Mouse (Mus musculus) kidney, postnatal 14 days (tissue): ENCODE measurements around the gene Sox6.

Source experiments
- DNase-seq: peaks from one replicate; pipeline ENCODE4 v3.0.0; 2022; ENCODE audit warnings: mixed read lengths

Gene Sox6

DNA sequence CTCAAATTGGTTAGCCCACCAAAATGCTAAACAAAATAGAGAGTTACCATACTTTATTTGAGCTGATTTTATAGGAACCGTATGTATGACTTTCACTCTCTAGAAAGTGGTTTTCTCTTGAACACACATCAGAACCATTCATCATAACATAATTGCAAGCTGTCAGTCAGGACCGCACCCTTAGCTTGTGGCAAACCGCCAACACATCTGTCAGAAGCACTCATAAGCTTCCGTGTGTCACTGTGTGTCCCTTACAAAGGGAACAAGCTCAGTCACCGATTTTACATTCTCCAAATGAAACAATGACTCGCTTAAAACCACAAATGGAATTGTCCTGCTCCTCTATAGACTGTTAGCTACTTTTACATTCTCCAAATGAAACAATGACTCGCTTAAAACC lies 304.5 kb downstream of the Sox6 start:
- no peak for DNase-seq

DNA sequence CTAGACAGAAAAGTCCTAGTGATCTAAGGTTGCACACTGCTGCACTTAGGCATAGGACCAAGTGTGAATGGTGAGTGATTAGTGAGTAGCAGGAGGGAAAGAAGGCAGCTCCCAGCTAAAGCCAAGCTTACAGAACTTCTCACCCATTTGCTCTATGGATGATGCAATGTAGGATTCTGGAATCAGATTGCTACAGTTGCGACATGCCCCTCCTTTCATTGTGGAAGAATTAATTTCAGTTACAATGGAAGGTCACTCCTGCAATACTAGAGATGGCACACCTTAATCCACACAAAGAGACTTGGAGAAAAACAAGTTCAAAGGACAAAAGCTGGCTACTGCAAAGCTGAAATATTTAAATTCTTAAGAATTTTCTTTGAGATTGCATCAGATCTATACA lies 305.8 kb downstream of the Sox6 start:
- DNase-seq: no peak

DNA sequence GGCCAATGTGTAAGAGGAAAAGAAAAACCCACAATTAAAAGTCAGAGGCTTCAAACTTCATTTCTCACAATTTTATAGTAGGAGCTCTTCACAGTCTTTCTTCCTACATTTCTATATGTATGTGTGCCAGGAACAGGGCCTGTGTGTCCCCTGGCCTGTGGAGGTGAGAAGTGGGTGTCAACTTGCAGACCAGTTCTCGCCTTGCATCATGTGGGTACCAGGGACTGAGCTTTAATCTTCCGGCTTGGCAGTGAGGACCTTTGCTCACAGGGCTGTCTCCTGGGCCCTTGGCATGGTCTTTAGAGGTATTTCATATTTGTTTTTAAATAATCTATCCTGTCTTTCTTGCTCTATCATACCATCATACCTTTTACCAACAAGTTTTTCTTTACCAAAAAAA lies 311.8 kb downstream of the Sox6 start:
- DNase-seq: no peak

DNA sequence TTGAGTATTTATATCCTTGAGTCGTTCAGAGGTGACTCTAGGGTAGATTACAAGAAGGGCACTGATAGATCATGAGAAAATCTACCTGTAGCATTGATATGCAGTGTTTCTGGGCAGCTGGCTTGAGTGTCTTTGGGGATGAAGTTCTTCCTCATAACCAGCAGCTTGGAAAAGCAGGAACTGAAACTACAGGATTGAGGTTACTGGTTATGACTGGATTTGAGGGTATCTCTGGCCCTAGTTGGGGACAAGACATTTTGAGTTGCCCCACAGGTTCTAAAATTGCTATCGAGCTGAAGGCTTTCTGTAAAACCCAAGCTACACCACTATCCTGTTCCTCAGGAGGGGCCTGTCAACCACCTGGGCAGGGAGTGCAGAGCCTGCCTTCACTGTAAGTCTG lies 314.2 kb downstream of the Sox6 start:
- DNase-seq: no peak

DNA sequence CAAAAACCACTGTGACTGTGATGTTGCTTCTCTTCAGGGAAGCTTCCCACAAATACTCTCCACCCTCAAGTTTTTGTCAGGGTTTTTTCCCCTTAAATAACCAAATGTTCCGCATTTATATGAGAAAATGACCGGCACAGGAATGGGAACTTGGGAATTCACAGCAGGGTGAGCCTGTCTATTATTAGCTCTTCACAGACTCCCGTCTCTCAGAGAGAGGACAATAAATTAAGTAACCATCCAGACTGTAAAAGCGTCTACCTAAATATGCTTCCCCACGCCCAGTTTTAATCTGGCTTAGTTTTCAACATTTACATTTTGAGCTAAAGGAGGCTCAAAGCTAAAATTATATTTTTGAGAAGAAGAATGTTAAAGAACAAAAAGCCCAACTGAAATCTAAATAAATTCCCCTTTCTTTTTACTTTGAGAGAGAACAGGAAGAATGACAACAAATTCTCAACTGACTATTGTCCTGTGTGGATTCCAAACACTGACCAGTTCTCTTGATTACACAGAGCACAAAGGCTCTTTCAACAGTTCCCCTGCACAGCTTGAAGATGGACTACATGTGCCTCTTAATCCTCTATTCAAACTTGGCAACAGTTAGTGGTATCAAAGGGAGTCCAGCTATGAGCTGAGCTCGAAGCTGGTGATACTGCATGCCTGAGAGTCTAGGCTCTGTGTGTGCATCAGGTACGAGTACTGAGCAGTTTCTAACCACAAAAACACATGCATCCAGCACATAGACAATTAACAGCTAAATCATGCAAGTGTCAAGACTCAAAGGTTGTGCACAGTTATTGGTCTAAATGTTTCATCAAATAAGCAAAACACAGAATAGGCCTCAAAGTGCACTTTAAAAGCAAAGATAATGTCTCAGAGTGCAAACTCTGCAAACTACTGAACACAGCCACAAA lies 316.7 kb downstream of the Sox6 start:
- DNase-seq: no peak

DNA sequence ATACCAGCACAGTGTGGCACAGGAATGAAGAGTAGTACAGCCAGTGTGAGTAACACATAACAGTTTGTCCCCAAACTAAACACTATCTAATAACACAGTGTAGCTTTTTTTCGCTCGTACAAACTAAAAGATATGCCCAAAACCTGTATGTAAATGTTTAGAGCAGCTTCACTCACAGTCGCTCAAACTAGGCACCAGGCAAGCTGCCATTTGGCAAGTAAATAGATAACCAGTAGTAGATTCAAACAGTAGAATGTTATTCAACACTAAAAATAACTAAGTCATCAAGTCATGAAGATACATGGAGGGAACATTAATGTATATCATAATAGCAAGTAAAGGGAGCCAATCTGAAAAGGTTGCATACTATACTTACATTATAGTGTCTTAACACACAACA lies 318.8 kb downstream of the Sox6 start:
- DNase-seq: peak; percentile 21

DNA sequence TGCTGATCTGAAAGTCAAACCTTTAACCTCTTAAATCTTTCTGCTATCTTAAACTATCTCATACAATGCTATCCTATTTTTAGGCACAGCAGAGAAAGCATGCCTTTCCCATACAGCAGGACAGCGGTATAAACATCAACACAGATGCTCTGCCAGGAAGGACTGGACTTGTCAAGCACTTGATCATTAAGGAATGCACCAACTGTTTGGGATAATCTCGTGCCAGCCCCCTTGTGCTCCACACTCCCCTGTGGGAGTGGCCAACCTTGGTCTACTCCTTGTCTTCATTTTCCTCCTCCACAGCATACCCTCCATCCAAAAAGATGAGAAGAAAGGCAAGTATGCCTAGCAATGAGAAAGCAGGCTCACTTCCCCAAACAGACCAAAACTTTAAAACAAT lies 332.5 kb downstream of the Sox6 start:
- DNase-seq: no peak

DNA sequence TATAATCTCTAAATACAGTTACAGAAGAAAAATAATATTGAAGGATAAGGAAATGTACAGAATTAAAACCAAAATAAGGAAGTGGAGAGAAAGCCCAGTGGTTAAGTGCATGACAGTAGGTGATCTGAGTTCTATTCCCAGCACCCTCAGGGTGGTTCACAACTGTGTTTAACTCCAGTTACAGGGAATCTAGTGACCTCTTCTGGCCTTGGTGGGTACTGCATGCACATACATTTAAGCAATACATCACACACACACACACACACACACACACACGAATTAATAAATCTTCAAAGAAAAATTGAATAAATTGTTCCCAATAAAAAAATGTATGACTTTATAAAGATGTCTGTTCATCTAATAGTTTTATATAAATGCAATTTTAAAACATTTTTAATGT lies 340.5 kb downstream of the Sox6 start:
- no peak for DNase-seq

DNA sequence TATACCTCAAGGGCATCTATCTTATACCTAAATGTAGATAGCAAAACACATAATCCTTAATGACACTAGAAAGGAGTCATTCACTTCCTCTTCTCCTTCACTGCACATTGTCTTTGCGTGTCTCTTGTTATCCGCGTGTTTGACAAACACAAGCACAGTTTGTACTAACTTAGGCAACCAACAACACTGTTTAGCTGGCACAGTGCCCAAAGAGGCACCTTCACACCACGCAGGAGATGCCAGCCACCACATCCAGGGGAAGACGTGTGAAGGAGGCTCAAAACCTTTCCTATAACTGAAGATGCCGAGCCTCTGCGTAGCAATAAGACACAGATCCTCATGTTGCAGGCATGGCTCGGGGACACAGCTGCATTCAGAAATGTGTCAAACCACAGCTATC lies 345.4 kb downstream of the Sox6 start:
- no peak for DNase-seq

DNA sequence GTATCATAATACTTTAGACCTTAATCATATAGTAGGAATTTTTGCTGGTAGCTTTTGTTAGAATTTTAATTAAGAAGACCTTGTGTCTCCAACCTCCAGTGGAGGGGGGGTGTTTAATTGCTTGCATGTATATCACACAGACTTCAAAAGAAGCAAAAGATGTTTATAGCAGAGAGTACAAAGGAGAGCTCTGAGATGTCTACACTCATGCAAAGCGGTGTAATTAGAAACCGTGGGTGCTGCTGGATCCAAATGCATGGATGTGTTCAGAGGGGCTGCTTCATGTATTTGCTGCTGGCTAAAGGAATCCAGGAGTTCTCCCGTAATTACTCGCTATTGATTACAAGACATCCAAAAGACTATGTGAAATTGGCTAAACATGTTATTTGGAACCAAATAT lies 347.5 kb downstream of the Sox6 start:
- DNase-seq: no peak

DNA sequence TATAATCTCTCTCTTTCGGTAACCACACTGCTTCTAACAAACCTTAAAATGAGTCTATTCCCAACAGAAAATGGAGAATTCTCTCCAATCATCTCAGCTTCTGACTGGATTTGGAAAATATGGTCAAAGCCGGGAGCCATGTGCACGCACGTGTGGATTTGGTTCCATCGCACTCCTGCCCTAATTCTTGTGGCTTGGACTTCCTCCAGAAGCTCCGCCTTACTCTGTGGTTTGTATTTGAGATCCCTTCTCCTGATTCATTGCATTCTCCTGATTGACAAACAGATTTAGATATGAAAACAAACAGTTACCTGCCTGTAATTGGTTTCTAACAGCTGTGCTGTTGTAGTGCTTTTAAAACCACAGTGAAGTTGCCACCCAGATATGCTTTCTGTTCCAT lies 351.9 kb downstream of the Sox6 start:
- DNase-seq: no peak

DNA sequence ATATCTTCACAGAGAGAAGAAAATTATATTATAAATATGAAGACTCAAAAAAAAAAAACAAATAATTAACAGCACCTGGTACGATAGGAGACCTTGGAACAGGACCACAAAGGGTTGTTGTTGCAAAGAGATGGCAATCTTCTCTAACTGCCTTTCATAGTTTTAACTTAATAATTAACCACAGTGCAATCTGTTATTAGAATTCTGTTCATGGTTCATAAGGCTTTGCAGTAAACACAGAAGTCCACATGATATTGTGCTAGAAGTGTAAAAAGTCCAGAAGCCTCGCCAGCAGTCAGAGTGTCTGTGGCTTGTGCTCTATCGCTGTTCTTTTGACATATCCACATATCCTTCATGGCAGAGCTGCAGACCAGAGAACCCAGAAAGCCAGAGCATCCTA lies 354.5 kb downstream of the Sox6 start:
- peak; percentile 40 for DNase-seq

DNA sequence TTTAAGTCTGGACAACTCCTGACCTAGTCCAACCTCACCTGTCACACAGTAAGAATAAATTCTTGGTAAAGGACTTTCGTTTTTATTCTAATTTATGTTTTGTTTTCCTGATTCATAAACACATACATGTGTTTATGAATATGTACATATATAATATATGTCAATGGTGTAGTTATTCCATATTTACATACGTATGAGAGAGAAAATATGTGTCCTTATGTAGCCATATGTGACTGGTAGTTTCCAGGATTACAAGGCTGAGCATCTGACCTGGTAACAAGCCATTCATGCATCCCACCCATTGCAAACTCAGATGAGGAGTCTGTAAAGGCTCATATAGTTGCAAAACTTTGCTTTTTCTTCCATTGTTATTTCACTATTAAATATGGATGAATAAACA lies 366.8 kb downstream of the Sox6 start:
- DNase-seq: no peak

DNA sequence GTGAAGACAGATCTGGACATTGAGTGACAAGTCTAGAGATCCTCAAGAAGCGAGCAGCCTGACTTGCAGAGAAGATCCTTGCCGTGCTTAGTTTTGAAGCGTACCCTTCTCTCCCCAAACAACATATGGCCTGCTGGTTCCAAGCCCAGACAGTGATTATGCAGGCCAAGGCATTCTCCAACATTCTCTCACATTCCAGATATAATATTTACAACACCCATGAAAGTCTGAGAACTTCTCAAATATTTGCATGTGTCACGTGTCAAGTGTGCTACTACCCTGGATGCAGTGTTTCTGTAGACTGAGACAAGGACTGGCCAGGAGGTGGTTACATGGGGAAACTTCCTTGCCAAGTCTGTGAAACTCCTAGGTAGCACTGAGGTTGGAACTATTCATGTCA lies 367.3 kb downstream of the Sox6 start:
- no peak for DNase-seq

DNA sequence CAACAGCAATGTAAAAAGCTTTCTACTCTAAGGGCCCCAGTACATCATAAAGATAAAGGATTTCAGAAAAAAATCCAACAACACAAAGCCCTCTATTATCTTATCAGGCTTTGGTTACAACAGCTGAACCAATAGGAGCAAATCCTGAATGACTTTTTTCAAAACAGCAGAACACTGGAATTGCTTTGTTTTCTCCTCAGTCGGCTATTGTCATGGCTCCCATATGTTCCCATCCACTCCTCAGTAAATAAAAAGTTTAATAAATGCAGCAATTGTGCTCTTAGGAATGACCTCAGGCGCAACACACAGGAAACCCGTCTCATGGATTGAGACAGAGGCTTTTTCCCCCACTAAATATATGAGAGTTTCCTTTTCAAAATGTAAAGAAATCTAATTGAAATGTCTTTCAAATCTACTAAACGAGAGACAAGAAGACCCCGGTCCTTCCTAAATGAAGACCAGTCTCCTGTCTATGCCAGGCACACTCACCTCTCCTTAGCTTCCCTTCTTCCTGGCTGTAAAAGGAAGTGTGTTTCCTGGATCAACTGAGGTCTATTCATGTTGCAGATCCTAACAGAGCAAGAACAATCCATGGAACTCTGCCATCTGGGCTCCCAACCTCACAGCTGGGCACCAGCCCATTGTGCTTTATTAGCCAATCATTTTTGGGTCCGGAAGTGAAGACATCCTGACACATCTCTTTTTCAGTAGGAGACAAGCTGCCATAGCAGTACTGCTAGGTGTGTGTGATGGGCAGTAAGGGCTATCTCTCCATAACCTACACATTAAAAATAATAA lies 369.2 kb downstream of the Sox6 start:
- DNase-seq: peak; percentile 27

DNA sequence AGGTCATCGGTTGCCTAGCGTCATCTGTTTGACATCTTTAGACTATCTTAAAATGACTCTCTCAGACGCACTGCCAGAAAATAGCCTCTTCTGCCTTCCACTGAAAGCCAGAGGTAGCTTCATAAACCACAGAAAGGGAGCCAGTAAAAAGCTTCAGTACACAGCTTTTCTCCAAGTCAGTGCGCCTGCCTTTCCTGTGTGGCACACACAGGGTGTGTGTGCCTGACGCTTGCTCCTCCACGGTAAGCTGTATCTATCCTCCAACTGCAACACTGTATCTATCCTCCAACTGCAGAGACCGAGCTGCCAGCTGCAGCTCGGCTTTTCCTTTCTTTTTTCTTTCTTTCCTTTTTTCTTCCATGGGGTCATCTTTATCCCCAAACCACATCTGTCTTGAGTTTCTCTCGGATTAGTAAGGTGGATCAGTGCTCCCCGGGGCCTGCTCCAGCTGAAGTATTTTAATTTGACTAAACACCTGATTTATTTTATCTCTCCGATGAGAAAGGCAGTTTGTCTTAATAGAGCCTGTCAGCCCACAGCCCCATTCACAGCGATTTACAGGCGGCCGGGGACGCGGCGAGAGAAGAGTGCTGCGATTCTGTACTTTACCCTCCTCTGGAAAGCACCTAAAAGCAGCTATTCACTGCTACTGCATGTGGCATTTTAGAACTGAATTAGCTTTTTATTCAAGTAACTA lies 371.8 kb downstream of the Sox6 start:
- DNase-seq: no peak

DNA sequence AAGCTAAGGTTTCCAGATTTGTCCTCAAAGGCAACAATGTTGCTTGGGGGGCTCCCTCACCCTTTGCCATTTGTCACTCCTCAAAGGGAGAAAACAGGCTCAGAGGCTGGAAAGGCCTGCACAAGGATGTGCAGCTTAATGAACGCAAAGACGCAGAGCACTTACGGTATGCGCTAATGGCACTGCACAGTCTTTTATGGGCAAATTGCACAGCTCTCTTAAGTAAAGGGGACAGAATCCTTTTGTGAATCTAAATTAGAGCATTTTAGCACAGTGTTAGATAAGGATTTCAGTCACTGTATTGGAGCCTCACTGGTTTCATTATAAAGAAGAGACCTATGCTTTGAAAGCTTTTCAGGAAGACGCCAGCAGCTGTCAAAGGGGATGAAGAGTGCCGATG lies 375.2 kb downstream of the Sox6 start:
- no peak for DNase-seq

DNA sequence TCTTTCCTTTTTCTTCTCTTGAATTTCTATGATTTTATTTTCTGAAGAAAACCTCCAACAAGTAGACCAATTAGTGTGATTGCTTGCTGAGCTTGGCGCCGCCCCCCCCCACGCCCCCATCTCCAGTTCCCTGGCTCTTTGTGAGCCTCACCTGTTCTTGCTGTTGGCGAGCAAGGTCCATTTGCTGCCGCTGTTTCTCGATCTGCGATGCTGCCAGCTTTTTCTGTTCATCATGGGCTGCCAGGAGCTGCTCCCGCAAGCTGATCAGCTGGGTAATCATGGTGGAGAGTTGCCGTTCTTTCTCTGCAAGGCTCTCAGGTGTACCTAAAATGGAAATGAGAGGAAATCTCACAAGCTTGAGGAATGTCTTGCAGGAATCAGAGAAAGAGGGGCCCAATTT lies 376.5 kb downstream of the Sox6 start:
- no peak for DNase-seq

DNA sequence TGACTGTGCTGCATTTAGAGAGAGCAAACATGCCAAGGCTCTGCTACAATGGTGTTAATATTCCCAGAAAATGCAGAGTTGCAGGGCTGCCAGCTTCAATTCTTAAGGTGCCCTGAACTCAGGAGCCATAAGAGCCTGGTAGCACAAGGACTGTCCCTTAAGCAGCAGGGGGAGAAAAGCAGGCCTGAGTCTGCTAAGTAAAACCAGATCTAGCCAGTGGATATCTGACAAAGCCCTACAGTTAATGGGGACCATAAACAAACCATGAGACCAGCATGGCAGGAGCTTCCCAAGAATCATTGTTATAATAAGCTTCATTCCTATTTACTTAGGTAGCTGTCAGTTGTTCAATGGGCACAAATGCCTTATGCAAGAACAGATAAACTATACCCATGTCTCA lies 391.9 kb downstream of the Sox6 start:
- no peak for DNase-seq

DNA sequence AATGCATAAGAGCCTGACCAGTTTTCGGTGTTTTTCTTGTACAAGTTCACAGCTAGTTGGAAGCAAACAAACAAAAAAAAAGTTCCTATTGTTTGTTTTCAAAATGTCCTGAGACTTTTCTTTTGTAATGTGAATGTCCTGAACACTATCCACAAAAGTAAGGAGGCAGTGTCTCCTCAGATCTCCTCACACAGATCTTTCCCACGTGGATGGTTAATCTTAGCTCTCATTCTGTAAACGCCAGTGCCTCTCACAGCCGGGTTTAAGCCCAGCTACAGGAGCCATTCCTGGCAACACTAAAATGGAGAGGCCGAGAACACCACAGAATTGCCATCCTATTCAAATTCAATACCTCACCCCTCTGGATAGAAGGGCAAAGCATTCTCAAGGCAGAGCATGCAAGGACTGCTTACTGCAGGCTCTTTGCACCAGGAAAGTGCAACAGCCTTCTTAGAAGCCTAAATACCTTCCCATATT lies 392.6 kb downstream of the Sox6 start:
- no peak for DNase-seq

DNA sequence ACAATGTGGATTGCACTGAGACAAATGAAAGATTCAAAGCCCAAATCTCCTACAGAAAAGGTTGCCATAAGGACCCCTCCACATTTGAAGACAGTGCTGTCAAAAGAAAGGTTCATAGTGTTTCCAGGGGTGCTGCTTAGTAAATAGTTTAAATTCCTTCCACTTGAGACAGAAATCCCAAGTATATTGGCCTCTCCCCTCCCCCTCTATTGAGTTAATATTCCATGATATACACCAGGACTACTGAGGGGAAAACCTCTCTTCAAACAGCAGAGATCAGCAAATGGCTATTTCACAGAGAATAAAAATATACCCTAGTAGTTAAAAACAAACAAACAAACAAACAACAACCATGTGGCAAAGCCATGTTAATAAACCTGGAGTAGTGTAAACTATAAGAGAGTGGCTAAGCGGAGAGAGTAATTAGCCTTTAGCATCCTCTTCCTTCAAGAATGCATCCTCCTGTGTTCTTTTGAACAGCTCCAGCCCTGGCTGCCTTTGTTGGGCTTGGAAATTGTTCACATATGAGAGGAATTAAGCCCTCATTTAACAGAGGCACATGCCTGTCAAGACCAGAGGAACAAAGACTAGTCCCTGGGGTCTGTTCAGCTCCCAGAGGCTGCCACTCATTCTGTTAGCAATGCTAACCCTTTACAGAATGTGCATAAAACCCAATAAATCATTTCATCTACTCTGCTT lies 393.2 kb downstream of the Sox6 start:
- no peak for DNase-seq

DNA sequence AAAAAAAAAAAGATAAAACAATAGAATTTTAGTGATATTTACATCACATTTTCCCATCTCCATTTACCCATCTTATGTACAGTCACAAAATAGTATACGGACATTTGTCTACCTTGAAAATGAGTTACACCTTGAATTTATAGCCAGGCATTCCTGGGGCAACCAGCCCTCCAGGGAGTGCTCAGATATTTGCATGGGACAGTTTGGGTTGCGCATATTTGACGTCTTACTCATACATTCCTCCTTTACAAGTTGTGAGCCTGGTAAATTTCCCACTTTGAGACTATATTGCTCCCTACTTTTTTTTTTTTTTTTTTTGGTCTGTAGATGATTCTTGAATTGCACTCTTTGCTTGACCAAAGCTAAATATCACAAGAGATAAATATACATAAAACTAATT lies 407.9 kb downstream of the Sox6 start:
- no peak for DNase-seq

DNA sequence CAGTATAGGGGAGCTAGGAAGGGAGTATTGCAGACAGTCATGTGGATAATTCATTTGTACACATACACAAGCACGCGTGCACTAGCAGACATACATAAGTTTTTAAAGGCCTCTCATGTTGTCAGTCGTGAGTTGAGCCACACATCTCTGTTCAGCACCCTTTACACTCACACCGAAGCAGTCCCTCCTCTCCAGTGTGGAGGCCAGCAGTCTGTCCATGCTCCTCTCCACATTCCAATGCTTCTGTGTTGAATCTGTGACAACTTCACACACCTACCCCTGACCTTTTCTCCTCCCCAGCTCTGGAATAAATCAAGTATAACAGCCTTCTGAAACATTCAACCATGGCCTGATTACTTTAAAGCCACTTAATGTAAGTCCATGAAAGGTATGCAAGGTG lies 408.3 kb downstream of the Sox6 start:
- DNase-seq: no peak
